9 mouse cellular contexts compared by ENCODE assay signal in the genomic region with DNA sequence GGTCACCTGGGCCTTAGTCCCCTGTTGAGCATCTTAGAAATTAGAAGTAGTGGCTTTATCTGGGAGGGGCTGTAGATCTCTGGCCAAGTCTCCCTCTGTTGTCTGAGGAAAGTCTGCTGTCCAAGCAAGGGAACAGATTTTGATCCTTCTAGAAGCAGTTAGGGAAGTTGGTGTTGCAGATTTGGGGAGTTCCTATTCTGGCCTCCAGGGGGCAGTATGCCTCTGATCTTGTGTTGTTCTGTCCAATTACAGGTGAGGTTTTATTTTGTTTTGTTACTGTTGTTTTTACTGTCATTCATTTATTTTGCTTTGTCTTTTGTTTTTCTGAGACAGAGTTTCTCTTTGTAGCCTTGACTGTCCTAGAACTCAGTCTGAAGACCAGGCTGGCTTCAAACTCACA. TPM values are rescaled to one million over a fixed set of nuclear protein-coding genes. Genes with fewer than 3 reads are reported as not detected.
DNase-seq lines count a peak whose midpoint lies in the region; TF ChIP-seq lines count a peak whose summit lies in the region.
"Had no signal": no experiment of that assay in that cellular context is flagged by ENCODE, and none has a peak within 500 bp of the region (broad histone marks: within the 10 kb centered on the region; RNA-seq: fewer than 3 reads in every experiment).

No protein-coding gene starts in this region.

- TF ChIP-seq POLR2A in CH12.LX (IDR thresholded peaks at IDR 0.05; ENCODE audit: low read depth, low read length), result no peak

- no peak overlapping the region for H3K4me2 ChIP-seq in CH12.LX (ENCODE audit: insufficient read depth, low read depth, poor library complexity, severe bottlenecking)
- H3K4me2 ChIP-seq: heart, embryonic 15.5 days had no signal

- no peaks in the 10 kb centered on the region for H3K4me1 ChIP-seq in CH12.LX (ENCODE audit: control insufficient read depth in 1 of 2, insufficient read depth in 2 of 2)

- in situ Hi-C loops in CH12.LX (cut with MboI; ENCODE audit: low pct_ligation_motif_present, low pct_unique_long_range_greater_than_20kb, low sequenced_read_pairs), result no loop called here

- H3K27ac ChIP-seq in CH12.LX (ENCODE audit: insufficient read depth, low read depth), result no peak overlapping the region
- H3K27ac ChIP-seq: heart, embryonic 15.5 days had no signal

- peaks cover 80% of the 10 kb centered on the region for H3K27me3 ChIP-seq in CH12.LX (replicated peaks)

- peak; percentile 33 for TF ChIP-seq RAD21 in CH12.LX (IDR thresholded peaks at IDR 0.05; ENCODE audit: low read depth, low read length)

- no peak for TF ChIP-seq EP300 in CH12.LX (IDR thresholded peaks at IDR 0.05; ENCODE audit: low read length)

- H3K79me2 ChIP-seq in CH12.LX (replicated peaks; ENCODE audit: control insufficient read depth, extremely low read depth, insufficient read depth, poor library complexity, severe bottlenecking), result no peaks in the 10 kb centered on the region

- H3K9ac ChIP-seq in CH12.LX (ENCODE audit: insufficient read depth, low read depth), result no peak overlapping the region
- H3K9ac ChIP-seq: heart, embryonic 15.5 days had no signal

- no peak overlapping the region for H3K4me3 ChIP-seq in CH12.LX (replicated peaks in 1 of 3; ENCODE audit: low read depth in 2 of 3, low read length in 2 of 3, poor library complexity in 1 of 3)
- H3K4me3 ChIP-seq: heart, embryonic 15.5 days had no signal

- no peaks in the 10 kb centered on the region for H3K36me3 ChIP-seq in CH12.LX (replicated peaks in 1 of 2; ENCODE audit: control insufficient read depth in 1 of 2, insufficient read depth in 1 of 2, low read length in 1 of 2)
- H3K36me3 ChIP-seq: heart, embryonic 15.5 days had no signal

- peak; percentile 46 for DNase-seq in embryo, embryonic 11 days
- DNase-seq in embryo, embryonic 10 days (ENCODE audit: low spot score), result no peak
- peak; percentile 38 to 59 for DNase-seq in left cerebral cortex, adult 18-20 months (ENCODE audit: low spot score in 2 of 2)
- no peak for DNase-seq in left cerebral cortex, adult 8-10 months (ENCODE audit: low spot score in 2 of 2)
- DNase-seq in CH12.LX (ENCODE audit: extremely low read depth), result peak; percentile 52
- DNase-seq in cerebellum, adult 8-10 months, result peak; percentile 68
- DNase-seq in lung, adult 18-20 months, result peak; percentile 7 to 18
- peak; percentile 31 for DNase-seq in thymus, postnatal 25 days

- no peaks in the 10 kb centered on the region for H3K9me3 ChIP-seq in CH12.LX (replicated peaks; ENCODE audit: low read length)
- H3K9me3 ChIP-seq: heart, embryonic 15.5 days had no signal

- peak; percentile 76 to 91 for TF ChIP-seq CTCF in CH12.LX (conservative IDR thresholded peaks at IDR 0.05 in 1 of 2, IDR thresholded peaks at IDR 0.05 in 1 of 2; ENCODE audit: low read depth in 2 of 2, low read length in 2 of 2)

- dilution Hi-C loops in CH12.LX (cut with MboI; ENCODE audit: extremely low pct_ligation_motif_present, extremely low pct_unique_long_range_greater_than_20kb, low sequenced_read_pairs), result no loop called here

TF ChIP-seq in CH12.LX, 34 proteins besides CTCF, POLR2A, EP300 and RAD21:
- TF ChIP-seq USF1 (IDR thresholded peaks at IDR 0.05; ENCODE audit: low read depth, low read length) (no peak), USF2 (conservative IDR thresholded peaks at IDR 0.05; ENCODE audit: low read depth, low read length) (no peak), SMC3 (IDR thresholded peaks at IDR 0.05; ENCODE audit: low read depth, low read length) (0 out of 2 replicates have a peak, but pooled peaks have one; percentile 23), MAFK (IDR thresholded peaks at IDR 0.05; ENCODE audit: insufficient replicate concordance, low read length) (no peak), MYC (IDR thresholded peaks at IDR 0.05; ENCODE audit: low read depth, low read length) (no peak)
TF ChIP-seq in CH12.LX: peak in this region for 1.

RNA-seq across cellular contexts. Expression of gene Bhlhe23, which starts 10.0 kb away (rescaled TPM):
- total RNA-seq in left cerebral cortex, adult 18-20 months (2021), result under 1 TPM in 1 of 2 experiments, not detected in 1; 0.14 TPM
- not detected for total RNA-seq in left cerebral cortex, adult 8-10 months (2022)
- total RNA-seq in CH12.LX (2012; rRNA removed), result not detected in 2 replicates
- total RNA-seq in CH12.LX (2014; rRNA removed), result not detected in 2 replicates
- polyA plus RNA-seq in CH12.LX (2012; ENCODE audit: insufficient read length, low read depth), result not detected in 2 replicates
- polyA plus RNA-seq: heart, embryonic 15.5 days had no signal

Comparison
In these comparisons a context has a peak if more than half of its experiments do, and no peak if none do; other contexts are left out.
1. DNase-seq: peak in embryo, embryonic 11 days (single experiment), left cerebral cortex, adult 18-20 months (2 of 2), CH12.LX (single experiment), cerebellum, adult 8-10 months (single experiment), lung, adult 18-20 months (2 of 2) and thymus, postnatal 25 days (single experiment); none in embryo, embryonic 10 days (single experiment) and left cerebral cortex, adult 8-10 months (0 of 2).